Mouse (Mus musculus) kidney, embryonic 16.5 days (tissue): ENCODE results near the gene Nsun6. TPM values are rescaled to one million over a fixed set of nuclear protein-coding genes. Genes with fewer than 3 reads are reported as not detected.

Experiments
- ATAC-seq: fragments of 200-750 bp; cut with Nextera tagmentation; 2 replicates; pipeline ENCODE4 v1.8.0; 2017; ENCODE audit warnings: moderate TSS enrichment; ENCODE audit not compliant: low FRiP score, low TSS enrichment
- H3K27ac ChIP-seq: fragments of 300-500 bp; sonication (generic); 2 replicates; pipeline ENCODE4 v1.5.1; 2014; ENCODE audit warnings: low read length
- H3K27me3 ChIP-seq: fragments of 300-500 bp; sonication (generic); 2 replicates; pipeline ENCODE4 v1.6.1; 2014; ENCODE audit warnings: low read length, control low read depth, mixed read lengths; ENCODE audit not compliant: insufficient read depth
- H3K36me3 ChIP-seq: fragments of 300-500 bp; sonication (generic); 2 replicates; pipeline ENCODE4 v1.6.1; 2014; ENCODE audit warnings: low read length, control low read depth, mixed read lengths; ENCODE audit not compliant: insufficient read depth
- H3K4me1 ChIP-seq: fragments of 300-500 bp; sonication (generic); 2 replicates; pipeline ENCODE4 v1.6.1; 2014; ENCODE audit warnings: low read length, control low read depth, mixed read lengths; ENCODE audit not compliant: insufficient read depth
- H3K4me2 ChIP-seq: fragments of 300-500 bp; sonication (generic); replicated peaks from 2 replicates; pipeline ENCODE4 v1.6.1; 2014; ENCODE audit warnings: low read depth, low read length
- H3K4me3 ChIP-seq: fragments of 300-500 bp; sonication (generic); 2 replicates; pipeline ENCODE4 v1.5.1; 2014; ENCODE audit warnings: mild to moderate bottlenecking, low read length
- H3K9ac ChIP-seq: fragments of 300-500 bp; sonication (generic); replicated peaks from 2 replicates; pipeline ENCODE4 v1.6.1; 2014; ENCODE audit warnings: low read length
- H3K9me3 ChIP-seq: fragments of 300-500 bp; sonication (generic); 2 replicates; pipeline ENCODE4 v1.6.1; 2016; ENCODE audit warnings: low read length, control low read depth
- WGBS: fragments of 180-500 bp; shearing (Covaris S2); extraction: QIAGEN DNeasy Blood & Tissue Kit; methylation state at CpG from one replicate; pipeline ENCODE4 v1.1.7; 2014; 5-methylcytosine and 5-hydroxymethylcytosine counted together
- polyA plus RNA-seq: library from polyadenylated mRNA; unstranded; fragments of >200 nt; fragmentation: Nextera tagmentation; extraction: Ambion mirVana; gene quantifications from 2 replicates; pipeline ENCODE4 v1.2.1, GENCODE M21; 2015

Gene Nsun6
- polyA plus RNA-seq = 9.9 and 13.0 TPM in 2 replicates

GRCm38 (mm10) chr2:15054945-15055637 is at the start of gene Nsun6:
TSS of gene Nsun6 (minus strand) at chr2:15055069.
- Histone ChIP-seq H3K4me2 (peak within 1 kb of the TSS; percentile 71), H3K36me3 (no peaks in the 10 kb centered on the region), H3K9ac (peak within 1 kb of the TSS; percentile 97), H3K9me3 (no peaks in the 10 kb centered on the region), H3K4me1 (peaks cover 23% of the 10 kb centered on the region), H3K27me3 (no peaks in the 10 kb centered on the region), H3K4me3 (peak within 1 kb of the TSS; percentile 94), H3K27ac (peak within 1 kb of the TSS; percentile 96)
- peak; percentile 99 for ATAC-seq
- WGBS = under 1% methylated on average over 74 of the region's 75 CpGs

GRCm38 (mm10) chr2:15104386-15104785 is 49.5 kb upstream of the Nsun6 start:
- Histone ChIP-seq H3K4me3 (no peak overlapping the region), H3K27me3 (no peaks in the 10 kb centered on the region), H3K4me1 (no peaks in the 10 kb centered on the region), H3K4me2 (no peak overlapping the region), H3K9me3 (no peaks in the 10 kb centered on the region), H3K9ac (no peak overlapping the region), H3K27ac (no peak overlapping the region), H3K36me3 (no peaks in the 10 kb centered on the region)
- 40% methylated on average over 1 of the region's 1 CpGs for WGBS
- ATAC-seq = no peak

- Histone ChIP-seq H3K36me3 (no peaks in the 10 kb centered on the region), H3K4me2 (no peak overlapping the region), H3K9ac (no peak overlapping the region), H3K4me1 (no peaks in the 10 kb centered on the region), H3K9me3 (no peaks in the 10 kb centered on the region), H3K27ac (no peak overlapping the region), H3K27me3 (no peaks in the 10 kb centered on the region), H3K4me3 (no peak overlapping the region)
- 54% methylated on average over 3 of the region's 3 CpGs for WGBS
- no peak for ATAC-seq
Observed at GRCm38 (mm10) chr2:15096514-15097090, 41.7 kb upstream of the Nsun6 start.

- 56% methylated on average over 1 of the region's 1 CpGs for WGBS
- Histone ChIP-seq H3K4me2 (no peak overlapping the region), H3K27me3 (no peaks in the 10 kb centered on the region), H3K9ac (no peak overlapping the region), H3K4me3 (no peak overlapping the region), H3K36me3 (peaks cover 16% of the 10 kb centered on the region), H3K27ac (no peak overlapping the region), H3K9me3 (peaks cover 5% of the 10 kb centered on the region; the same call in 1 of the 2 replicates), H3K4me1 (no peaks in the 10 kb centered on the region)
- no peak for ATAC-seq
Observed at GRCm38 (mm10) chr2:15087308-15087707, 32.4 kb upstream of the Nsun6 start.

GRCm38 (mm10) chr2:15083702-15084101 is 28.8 kb upstream of the Nsun6 start:
- H3K4me1 ChIP-seq = no peaks in the 10 kb centered on the region
- H3K27ac ChIP-seq = no peak overlapping the region
- peaks cover 5% of the 10 kb centered on the region; the same call in 1 of the 2 replicates for H3K9me3 ChIP-seq
- peaks cover 36% of the 10 kb centered on the region for H3K36me3 ChIP-seq
- H3K4me2 ChIP-seq = no peak overlapping the region
- WGBS = 94% methylated on average over 2 of the region's 2 CpGs
- no peak for ATAC-seq
- H3K4me3 ChIP-seq = no peak overlapping the region
- no peaks in the 10 kb centered on the region for H3K27me3 ChIP-seq
- no peak overlapping the region for H3K9ac ChIP-seq

GRCm38 (mm10) chr2:15067091-15067490 is 12.2 kb upstream of the Nsun6 start:
- WGBS = 68% methylated on average over 5 of the region's 5 CpGs
- Histone ChIP-seq H3K27ac (no peak overlapping the region), H3K4me2 (no peak overlapping the region), H3K36me3 (peaks cover 23% of the 10 kb centered on the region), H3K9me3 (no peaks in the 10 kb centered on the region), H3K27me3 (no peaks in the 10 kb centered on the region), H3K4me1 (peaks cover 4% of the 10 kb centered on the region; the same call in 1 of the 2 replicates), H3K9ac (no peak overlapping the region), H3K4me3 (no peak overlapping the region)
- ATAC-seq = no peak

- Histone ChIP-seq H3K4me2 (no peak overlapping the region), H3K9ac (no peak overlapping the region), H3K4me1 (peaks cover 4% of the 10 kb centered on the region; the same call in 1 of the 2 replicates), H3K4me3 (no peak overlapping the region), H3K9me3 (no peaks in the 10 kb centered on the region), H3K27me3 (no peaks in the 10 kb centered on the region), H3K36me3 (peaks cover 20% of the 10 kb centered on the region; the same call in 1 of the 2 replicates), H3K27ac (no peak overlapping the region)
- 90% methylated on average over 2 of the region's 2 CpGs for WGBS
- no peak for ATAC-seq
Observed at GRCm38 (mm10) chr2:15065447-15065846, 10.6 kb upstream of the Nsun6 start.

GRCm38 (mm10) chr2:15064380-15065269 is 9.8 kb upstream of the Nsun6 start:
- H3K4me2 ChIP-seq = no peak overlapping the region
- H3K9ac ChIP-seq = no peak overlapping the region
- H3K4me3 ChIP-seq = no peak overlapping the region
- H3K36me3 ChIP-seq = peaks cover 13% of the 10 kb centered on the region; the same call in 1 of the 2 replicates
- 75% methylated on average over 7 of the region's 7 CpGs for WGBS
- H3K27me3 ChIP-seq = no peaks in the 10 kb centered on the region
- H3K27ac ChIP-seq = no peak overlapping the region
- H3K9me3 ChIP-seq = no peaks in the 10 kb centered on the region
- H3K4me1 ChIP-seq = peaks cover 4% of the 10 kb centered on the region; the same call in 1 of the 2 replicates
- ATAC-seq = no peak

GRCm38 (mm10) chr2:15063815-15064214 is 8.9 kb upstream of the Nsun6 start:
- no peak overlapping the region for H3K27ac ChIP-seq
- ATAC-seq = no peak

More at GRCm38 (mm10) chr2:15063815-15064214, 8.9 kb upstream of the Nsun6 start:
- Histone ChIP-seq H3K4me1 (peaks cover 4% of the 10 kb centered on the region; the same call in 1 of the 2 replicates), H3K4me2 (no peak overlapping the region), H3K4me3 (no peak overlapping the region), H3K9me3 (no peaks in the 10 kb centered on the region), H3K36me3 (peaks cover 10% of the 10 kb centered on the region; the same call in 1 of the 2 replicates), H3K9ac (no peak overlapping the region), H3K27me3 (no peaks in the 10 kb centered on the region)
- WGBS = 27% methylated on average over 1 of the region's 1 CpGs
